Comparison of ENCODE assay signal across 14 mouse cellular contexts in the genomic region with DNA sequence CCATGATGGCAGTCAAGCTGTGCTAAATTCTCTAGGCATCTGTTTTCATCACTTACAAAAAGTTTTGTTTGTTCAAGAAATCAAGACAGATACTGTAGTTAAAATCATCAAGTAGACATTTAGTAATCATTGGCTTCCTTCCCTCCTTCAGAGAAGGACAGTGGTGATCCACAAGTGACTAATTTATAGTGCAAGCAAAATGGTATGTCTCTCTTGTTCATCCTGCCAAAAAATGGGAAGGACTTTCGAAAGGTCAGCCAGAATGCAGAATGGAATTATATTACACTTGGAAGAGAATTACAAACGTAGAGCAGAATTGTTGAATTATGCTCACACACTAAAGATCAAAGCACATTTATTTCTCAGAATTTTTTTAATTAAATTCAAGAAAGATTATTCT.
"Had no signal": no experiment of that assay in that cellular context is flagged by ENCODE, and none has a peak within 500 bp of the region (broad histone marks: within the 10 kb centered on the region; RNA-seq: fewer than 3 reads in every experiment).

No protein-coding gene starts in this region.

- H3K4me1 ChIP-seq: limb, embryonic 13.5 days; midbrain, embryonic 12.5 days; neural tube, embryonic 13.5 days; stomach, embryonic 15.5 days had no signal

- H3K9ac ChIP-seq: limb, embryonic 13.5 days; liver, embryonic 14.5 days; midbrain, embryonic 12.5 days; neural tube, embryonic 13.5 days; stomach, embryonic 15.5 days had no signal

- H3K4me2 ChIP-seq: limb, embryonic 13.5 days; midbrain, embryonic 12.5 days; neural tube, embryonic 13.5 days; stomach, embryonic 15.5 days had no signal

- H3K27me3 ChIP-seq: limb, embryonic 13.5 days; midbrain, embryonic 12.5 days; neural tube, embryonic 13.5 days; stomach, embryonic 15.5 days had no signal

- H3K9me3 ChIP-seq: limb, embryonic 13.5 days; midbrain, embryonic 12.5 days; neural tube, embryonic 13.5 days; stomach, embryonic 15.5 days had no signal

- ATAC-seq: intestine, embryonic 16.5 days; midbrain, embryonic 16.5 days had no signal

- H3K36me3 ChIP-seq: limb, embryonic 13.5 days; midbrain, embryonic 12.5 days; neural tube, embryonic 13.5 days; stomach, embryonic 15.5 days had no signal

- H3K27ac ChIP-seq: limb, embryonic 13.5 days; liver, embryonic 14.5 days; midbrain, embryonic 12.5 days; neural tube, embryonic 13.5 days; stomach, embryonic 15.5 days had no signal

- DNase-seq: kidney, adult 8-10 months; left cerebral cortex, postnatal 4 days; lung, adult 18-20 months; retina, postnatal 1 day; right cerebral cortex, postnatal 4 days; thymus, adult 2 months; thymus, postnatal 25 days had no signal

- H3K4me3 ChIP-seq: limb, embryonic 13.5 days; midbrain, embryonic 12.5 days; neural tube, embryonic 13.5 days; stomach, embryonic 15.5 days had no signal
